Mouse (Mus musculus) cerebral cortex, adult 2 months (tissue): ENCODE measurements around the gene S100z.

Experiments used
- WGBS: fragments of 180-500 bp; shearing (Covaris S2); methylation state at CpG from one replicate; pipeline ENCODE4 v1.1.7; 2018; 5-methylcytosine and 5-hydroxymethylcytosine counted together

S100z gene

DNA sequence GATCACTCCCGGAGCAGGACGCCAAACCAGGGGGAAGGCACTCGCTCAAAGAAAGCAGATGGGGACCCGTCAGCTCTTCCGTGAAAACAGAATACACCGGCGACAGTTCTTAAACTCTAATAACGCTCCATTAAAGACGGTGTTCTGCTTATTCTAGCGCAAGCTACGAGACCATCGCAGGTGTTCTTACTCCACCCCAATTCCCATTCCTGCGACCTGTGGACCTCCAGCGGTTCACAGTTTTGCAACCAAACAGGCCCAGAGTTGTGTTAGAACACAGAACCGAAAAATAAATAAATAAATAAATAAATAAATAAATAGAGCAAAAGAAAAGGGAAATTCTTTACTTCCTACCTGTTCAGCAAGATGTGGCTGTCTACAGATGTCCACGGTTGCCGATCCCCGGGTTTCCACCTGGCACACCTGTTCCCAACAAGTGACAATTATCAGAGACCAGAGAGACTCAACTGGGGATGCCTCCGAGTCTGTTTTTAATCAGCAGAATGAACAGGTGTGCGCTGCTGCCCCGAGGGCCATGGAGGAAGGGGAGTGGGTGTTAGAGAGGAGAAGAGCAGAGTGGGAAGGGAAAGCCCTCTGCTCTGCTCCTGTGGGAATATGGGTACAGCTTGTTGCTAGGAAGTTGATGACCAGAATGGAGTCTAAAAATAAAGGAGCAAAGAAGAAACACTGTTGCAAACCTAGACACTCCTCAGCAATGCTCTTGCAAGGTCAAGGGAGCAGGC, at the start of gene S100z:
Gene S100z, minus strand, starts transcription at position 51 of the 743 bp plus-strand sequence.
- 90% methylated on average over 21 of the region's 21 CpGs for WGBS

DNA sequence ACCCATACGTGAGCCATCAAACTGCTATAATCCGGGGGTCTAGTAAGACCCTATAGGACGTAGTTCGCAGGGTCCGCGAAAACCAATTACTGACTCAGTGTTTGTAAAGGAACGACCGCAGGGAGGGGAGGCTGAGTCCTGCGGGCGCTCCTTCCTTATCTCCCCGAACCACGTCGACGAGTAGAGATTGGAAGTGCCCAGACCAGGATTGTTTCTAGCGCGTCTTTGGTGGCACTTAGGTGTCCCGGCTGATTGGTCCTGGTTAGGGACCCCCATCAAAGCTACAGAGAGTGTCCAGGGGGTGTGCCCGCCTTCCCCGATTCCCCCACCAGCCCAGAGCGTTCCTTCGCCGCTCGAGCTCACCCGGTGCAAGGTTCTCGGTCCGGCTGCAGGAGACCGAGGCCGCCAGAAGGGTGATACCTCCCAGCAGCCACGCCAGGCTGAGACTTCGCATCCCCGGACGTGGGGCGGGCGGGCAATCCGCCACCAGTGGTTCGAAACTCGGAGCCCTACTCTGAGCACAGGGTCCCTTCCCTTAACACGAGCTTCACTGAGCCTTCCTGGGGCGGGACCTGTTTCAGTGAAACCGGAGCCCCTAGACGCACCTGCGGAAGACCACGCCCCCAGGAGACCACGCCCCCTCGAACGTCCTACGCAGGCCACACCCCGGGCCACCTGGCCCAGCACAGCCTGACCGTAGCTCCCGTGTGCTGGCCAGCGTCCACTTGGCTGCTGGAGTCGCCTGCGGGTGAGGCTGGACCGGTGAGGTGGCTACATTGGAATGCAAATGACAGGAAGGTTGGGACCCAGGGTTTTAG, 46.4 kb upstream of the S100z start, which contains the start of gene F2rl1:
Gene F2rl1, minus strand, starts transcription at position 554 of the 818 bp plus-strand sequence.
- WGBS, result 2% methylated on average over 54 of the region's 54 CpGs

DNA sequence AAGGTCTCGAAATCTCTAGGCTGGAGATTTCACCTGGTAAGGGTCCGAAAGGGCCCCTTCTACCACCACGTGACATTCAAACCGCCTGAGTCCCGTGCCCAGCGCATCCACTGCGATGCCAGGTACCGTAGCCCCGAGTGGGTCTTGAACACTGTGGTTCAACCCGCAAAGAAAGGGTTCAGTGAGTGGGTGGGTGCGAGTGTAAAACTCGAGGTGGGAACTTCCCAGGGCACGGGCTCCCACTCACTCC, 45.8 kb upstream of the S100z start:
- WGBS, result under 1% methylated on average over 13 of the region's 13 CpGs

DNA sequence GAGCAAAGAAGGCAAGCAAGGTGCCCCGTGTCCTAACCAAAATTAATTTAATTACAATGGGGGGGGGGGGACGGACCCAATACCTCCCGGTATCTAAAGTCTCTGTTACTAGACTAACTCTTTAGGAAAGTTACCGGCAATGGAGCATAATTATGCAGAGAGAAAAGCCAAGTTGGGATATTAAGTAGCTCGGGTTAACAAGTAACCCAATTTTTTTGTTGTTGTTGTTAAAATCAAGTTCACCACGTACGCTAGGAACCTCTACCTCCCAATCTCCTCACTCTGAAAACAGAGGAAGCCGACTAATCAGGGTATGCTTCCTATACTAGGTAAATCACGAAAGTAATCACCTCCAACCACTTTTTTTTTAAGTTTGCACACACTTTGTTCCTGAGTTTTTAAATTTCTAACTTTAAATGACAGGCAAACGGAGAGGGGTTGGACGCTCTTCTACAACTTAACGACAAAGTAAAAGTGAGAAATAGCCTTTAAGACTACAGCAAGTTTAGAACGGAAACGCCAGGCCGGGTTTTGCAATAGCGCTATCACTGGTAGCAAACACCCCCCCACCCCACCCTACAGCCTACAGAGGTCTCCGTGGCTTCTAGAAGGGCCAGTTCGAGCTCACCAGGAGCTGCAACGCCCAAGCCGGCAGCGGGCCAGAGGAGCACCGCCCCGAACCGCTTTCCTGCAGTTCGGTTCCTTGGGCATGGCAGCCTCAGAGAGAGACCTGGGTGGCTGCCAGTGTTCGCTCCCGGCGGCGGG, 45.3 kb upstream of the S100z start:
- WGBS, result 12% methylated on average over 29 of the region's 29 CpGs

DNA sequence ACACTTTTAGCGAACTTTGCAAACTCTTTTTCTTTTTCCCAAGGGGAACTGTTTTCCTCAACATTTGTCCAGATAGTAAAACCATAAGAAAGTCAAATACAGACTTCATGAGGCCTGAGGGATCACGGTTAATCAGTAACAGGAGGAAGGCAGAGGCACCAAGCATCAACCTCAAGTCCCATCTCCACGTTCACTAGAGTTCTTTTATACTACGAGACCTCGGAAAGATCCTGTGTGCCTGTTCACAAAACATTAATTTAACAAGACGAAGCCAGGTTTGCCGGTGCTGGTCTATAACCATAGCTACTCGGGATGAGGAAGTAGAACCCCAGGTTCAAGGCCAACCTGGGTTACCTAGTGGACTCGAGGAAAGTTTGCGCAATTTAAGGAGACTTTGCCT, 43.7 kb upstream of the S100z start:
- WGBS, result 96% methylated on average over 10 of the region's 10 CpGs

DNA sequence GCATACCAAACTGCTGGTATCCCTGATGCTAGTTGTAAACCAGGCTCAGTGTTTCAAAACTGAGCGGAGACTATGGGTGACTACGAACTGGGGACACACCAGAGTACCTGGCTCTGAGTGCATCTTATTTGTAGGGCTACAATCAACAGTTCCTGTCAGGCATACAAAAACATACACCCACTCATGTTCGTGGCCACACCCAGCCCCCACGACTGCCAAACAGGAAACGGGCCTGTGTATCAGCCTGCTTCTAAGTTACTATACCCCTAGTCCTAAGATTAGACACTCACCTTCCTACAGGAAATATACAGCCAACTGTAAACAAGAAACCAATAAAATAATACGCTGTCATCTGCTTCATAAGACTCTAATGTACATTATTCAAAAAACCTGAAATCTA, 42.5 kb upstream of the S100z start:
- WGBS, result 75% methylated on average over 6 of the region's 6 CpGs

DNA sequence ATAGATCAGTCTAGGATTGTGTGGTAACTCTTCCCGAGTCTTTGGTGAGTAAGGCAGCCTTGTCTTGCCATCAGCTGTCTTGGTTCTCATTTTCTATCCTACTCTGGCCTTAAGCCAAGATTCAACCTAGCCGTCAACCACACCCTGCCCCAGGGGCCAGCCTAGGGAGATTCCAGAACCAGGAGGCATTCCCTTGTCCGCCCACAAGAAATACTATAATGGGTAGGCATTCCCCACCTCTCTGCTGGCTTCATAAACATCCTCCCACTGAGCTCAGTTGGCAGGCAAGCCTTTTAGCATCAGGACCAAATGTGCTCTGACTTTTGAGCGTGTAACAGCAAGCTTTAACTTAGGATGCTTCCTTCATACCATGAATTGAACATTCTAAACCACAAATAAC, 36.2 kb upstream of the S100z start:
- 46% methylated on average over 4 of the region's 4 CpGs for WGBS

DNA sequence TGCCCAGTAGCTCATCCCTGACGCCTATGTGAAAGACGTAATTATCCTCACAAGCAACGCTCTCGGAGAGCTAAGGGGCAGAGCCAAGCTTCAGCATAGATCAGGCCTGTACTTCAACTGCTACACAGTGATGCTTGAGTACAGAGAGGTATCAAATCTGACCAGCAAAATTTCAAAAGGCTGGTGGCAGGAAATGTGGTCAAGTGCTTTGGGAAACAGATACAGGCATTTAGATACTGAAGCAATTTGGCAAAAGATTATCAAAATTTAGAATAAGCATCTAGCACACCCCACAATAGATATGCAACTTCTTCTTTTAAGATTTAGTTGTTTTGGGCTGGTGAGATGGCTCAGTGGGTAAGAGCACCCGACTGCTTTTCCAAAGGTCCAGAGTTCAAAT, 31.5 kb upstream of the S100z start:
- 81% methylated on average over 5 of the region's 5 CpGs for WGBS

DNA sequence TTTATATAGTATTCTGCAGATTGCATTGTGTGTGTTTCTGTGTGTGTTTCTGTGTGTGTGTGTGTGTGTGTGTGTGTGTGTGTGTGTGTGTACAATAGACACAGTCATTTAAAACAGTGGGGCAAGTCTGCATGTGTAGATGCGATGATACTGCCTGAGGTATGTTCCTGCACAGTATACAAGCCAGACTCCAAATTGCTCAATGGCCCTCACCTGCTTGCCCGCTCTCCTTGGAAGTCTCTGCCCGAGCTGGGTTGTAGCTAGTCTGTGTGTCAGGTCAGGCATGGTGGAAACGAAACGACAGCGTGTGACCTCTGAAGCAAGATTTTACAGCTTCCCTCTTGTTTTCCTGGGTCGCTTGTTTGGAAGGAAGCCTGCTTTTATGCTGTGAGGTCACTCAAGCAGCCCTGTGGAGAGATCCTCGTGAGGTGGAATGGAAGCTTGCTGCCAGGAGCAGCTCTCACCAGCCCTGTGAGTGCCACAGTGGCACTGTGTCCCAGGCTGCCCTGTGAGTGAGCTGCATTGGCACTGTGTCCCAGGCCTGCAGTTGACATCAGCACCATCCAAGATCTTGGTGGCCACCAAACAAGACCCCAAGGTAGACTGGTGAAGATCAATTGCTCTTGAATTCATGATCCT, 24.9 kb upstream of the S100z start:
- WGBS, result 77% methylated on average over 8 of the region's 8 CpGs

DNA sequence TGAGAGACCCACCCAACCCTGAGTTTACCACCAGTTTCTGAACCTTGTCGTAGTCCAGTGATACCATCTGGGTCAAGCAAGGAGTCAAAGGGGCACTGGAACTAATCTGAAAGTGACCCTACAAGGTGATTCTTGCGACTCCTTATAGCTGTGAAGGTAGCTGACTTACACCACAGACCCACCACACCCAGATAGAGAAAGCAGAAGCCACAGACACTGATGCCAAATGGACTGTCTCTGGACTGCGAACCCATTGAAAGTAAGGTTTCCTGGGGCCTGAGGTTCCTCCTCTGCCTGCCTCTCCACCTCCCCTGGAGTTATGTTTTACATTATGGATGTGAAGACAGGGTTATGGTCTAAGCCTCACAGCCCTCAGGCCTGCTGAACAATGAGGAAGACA, 18.1 kb upstream of the S100z start:
- 97% methylated on average over 3 of the region's 3 CpGs for WGBS

DNA sequence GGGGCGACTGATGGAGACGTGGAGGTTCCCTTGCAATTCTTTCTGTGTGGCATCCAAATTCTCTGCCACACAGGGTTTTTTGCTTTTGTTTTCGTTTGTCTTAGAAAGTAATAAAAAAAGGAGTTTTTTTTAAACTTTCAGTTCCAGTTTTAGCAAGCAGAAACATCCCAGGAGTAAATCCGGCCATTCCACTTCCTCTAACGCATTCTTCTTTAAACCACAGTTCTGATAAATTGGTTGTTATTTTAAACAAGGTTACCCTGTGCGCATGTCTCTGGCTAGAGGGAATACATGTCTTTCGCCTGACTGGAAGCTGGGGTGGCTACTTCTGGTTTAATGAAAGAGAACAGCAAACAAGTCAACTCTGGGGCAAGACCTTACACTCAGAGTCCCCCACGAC, 16.3 kb upstream of the S100z start:
- WGBS, result 80% methylated on average over 8 of the region's 8 CpGs

DNA sequence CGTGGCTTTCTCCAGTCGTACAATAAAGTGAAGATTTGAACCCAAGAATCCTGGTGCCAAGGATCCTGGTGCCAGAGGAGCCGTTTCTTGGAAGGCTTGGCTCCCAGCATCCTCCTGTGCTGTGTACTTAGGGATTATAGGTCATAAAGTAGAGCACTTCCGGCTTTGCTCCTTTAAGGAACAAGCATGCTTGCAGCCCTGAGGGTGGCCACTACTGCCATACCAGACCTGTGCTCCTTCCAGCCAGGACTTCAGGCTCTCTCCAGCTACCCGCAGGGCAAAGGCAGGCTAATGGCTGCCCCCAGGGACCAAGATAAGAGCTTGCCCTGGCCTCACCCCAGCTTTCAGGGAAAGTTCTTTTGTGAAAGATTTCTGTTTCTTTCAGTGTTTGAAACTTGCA, 14.8 kb upstream of the S100z start:
- WGBS, result 65% methylated on average over 5 of the region's 5 CpGs

DNA sequence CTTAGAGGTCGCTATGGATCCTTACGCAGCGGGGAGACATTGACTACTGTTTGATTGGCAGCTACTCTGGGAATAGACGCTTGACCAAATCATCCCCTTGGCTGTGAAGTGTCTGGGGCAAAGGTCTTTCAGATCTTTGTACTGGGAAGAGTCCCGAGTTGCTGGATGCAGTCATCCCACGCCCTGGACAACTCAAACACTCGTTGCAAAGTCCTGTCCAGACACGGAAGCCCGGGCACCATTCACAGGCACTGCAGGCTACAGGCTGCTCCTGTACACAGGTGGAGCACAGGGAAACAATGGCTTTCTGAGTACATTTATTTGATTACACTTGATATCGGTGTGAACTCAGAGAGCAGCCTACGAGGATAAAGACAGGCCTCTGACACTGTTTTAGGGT, 12.8 kb upstream of the S100z start:
- 88% methylated on average over 11 of the region's 11 CpGs for WGBS

DNA sequence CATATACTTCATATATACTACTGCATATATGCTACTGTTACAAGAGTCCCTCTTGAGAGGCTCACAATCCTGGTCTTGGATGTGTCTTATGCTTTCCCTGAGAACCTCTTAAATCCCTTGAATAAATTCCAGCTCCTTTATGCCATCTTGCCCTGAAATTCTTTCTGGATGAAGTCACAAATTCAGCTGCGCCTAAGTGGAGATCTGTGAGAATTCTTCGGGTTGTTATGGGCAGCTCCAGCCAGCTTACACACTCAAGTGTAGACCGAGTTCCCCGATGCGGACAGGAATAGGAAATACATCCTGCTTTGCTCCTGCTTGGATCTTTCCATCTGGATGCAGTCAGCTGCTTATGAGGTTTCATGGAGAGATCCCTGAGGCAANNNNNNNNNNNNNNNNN, 6.1 kb upstream of the S100z start:
- WGBS, result 38% methylated on average over 5 of the region's 5 CpGs

DNA sequence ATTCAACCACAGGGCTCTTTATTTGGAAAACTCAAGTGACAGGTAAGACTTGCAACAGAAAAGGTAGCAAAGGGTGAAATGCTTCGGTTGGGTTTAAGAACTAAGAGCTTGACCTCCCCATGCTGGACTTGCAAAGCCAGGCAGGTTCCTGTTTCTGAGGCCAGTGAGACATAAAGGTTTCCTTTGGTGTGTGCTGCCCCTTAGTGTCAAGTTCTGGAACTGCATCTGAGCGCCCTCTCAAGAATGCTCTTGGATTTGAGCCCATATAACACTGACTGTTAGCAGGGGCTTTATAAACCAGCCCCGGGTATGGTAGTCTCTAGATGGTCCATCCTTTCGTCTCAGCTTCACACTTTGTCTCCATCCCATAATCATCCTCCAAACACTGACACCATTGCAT, 2.9 kb upstream of the S100z start:
- 10% methylated on average over 4 of the region's 4 CpGs for WGBS

DNA sequence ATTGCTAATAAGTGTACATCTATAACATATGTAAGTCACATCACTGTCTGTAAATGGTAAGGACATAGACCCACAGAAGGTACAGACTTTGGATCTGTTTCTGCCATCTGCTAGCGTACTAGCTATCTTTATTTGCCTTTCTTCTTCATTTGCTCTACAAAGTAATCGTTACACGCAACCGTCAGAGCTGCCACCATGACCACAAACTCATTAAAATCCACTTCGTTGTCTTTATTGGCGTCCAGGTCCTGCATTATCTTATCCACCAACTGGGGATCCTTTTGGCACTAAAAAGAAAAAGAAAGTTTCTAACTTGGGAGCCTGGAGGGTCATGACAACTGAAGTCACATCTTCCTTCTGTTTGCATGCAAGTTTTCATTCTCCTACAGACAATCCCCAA, 1.3 kb downstream of the S100z start:
- 82% methylated on average over 6 of the region's 6 CpGs for WGBS

DNA sequence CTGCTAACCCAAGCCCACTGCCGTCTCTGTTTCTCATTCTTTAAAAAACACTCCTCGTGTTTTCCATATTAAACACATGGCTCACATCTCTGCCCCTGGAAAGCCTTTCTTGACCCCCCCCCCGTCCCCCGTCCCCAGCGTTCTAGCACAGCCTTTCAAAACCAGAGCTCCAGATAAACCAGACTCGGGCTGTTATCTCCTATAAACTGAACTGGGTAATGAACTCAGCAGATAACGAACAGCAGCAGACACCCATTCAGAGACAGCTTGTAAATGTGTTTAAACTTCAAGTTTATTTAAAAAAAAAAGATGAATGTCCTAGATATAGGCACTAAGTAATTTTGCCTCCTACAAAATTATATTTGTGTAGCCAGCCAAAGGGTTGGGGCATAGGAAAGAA, 3.4 kb downstream of the S100z start:
- 50% methylated on average over 7 of the region's 7 CpGs for WGBS

DNA sequence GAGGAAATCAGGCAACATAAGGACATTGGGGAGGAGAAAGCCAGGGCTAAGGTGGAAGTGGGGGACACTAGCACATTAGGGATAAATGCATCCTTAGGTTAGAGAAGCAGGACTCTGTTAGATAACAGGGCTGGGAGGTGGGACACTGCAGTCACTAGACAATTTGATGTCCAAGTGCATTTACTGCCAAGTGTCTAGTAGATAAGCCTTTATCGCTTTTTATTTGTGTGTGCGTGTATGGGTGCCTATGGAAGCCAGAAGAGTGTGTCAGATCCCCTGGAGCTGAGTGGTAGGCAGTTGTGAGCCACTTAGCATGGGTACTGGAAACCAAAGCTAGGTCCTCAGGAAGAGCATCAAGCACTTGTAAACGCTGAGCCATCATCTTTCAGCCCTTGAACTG, 4.2 kb downstream of the S100z start:
- WGBS, result 97% methylated on average over 3 of the region's 3 CpGs

DNA sequence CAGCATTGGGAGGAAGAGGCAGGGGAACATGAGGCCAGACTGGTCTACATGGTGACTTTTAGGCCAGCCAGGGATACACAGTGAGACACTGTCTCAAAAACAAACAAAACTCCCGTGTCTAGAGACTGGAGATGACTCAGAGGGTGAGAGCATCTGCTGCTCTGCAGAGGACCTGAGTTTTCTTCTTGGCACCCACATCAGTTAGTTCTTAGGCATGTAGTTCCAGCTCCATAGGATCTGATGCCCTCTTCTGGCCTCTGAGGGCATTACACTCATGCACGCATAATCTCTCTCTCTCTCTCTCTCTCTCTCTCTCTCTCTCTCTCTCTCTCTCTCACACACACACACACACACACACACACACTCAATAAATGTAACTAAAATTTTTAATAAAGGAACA, 7.6 kb downstream of the S100z start:
- WGBS, result 56% methylated on average over 2 of the region's 2 CpGs

DNA sequence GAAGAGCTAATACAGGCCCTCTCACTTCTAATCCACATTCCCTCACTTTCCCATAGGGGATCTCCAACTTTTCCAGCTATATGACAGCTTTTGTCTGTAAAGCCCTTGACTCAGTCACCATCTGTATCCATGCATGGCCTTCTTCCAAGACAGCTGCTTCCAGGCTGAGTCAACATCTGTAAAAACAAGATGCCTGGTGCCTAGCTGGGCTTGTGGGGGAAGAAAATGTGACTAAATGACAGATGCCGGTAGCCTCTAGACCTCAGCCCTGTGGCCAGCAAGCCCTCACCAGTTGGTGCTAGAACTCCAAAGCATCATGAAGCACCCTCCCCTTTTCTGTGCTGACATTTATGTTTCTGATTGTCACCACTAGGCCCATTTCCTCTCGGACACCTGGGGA, 27.0 kb downstream of the S100z start:
- WGBS, result 83% methylated on average over 2 of the region's 2 CpGs

DNA sequence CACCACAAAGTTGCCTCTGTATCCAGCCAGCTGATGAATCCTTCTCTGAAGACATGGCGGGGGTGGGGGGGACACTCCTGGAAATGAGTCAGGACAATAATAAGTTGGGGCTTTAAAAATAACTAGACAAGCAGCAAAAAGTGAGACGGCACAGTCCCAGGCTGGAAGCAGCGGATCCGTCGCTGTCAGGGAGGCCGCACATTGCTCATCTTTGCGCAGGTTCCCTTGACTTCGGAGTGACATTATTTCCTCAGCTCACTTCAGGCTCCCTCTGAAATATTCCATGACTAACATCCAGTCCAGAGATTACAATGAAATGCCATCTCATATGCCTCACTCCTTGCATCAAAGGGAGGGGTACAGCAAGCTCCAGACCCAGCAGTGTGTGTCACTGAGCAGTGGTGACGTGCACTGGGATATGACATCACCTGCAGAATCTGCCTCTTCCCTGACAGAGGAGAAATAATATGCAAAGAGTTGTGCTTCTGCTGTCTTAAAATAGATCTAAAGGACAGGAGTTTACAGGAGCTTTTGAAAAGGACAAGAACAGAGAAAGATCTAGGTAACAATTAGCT, 27.8 kb downstream of the S100z start:
- WGBS, result 83% methylated on average over 9 of the region's 9 CpGs

DNA sequence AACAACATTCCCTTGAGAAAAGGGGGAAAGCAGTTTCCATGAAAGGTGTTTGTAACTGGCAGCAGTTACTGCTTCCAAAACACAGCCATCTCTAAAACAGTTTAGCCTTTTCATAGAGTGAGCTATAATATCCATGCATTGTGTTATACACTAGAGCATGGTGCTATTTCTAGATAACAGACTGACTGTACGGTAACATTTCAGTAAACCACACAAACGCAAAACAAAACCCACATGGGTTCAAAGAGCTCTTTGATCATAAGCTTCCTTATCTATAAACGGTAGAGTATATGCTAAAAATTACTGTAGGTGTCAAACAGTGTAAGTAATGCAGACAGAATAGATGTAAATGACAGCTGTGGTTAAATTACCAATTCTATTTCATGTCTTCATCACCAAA, 28.8 kb downstream of the S100z start:
- 71% methylated on average over 3 of the region's 3 CpGs for WGBS
